ENCODE assay signal across 8 mouse cellular contexts in the genomic region with DNA sequence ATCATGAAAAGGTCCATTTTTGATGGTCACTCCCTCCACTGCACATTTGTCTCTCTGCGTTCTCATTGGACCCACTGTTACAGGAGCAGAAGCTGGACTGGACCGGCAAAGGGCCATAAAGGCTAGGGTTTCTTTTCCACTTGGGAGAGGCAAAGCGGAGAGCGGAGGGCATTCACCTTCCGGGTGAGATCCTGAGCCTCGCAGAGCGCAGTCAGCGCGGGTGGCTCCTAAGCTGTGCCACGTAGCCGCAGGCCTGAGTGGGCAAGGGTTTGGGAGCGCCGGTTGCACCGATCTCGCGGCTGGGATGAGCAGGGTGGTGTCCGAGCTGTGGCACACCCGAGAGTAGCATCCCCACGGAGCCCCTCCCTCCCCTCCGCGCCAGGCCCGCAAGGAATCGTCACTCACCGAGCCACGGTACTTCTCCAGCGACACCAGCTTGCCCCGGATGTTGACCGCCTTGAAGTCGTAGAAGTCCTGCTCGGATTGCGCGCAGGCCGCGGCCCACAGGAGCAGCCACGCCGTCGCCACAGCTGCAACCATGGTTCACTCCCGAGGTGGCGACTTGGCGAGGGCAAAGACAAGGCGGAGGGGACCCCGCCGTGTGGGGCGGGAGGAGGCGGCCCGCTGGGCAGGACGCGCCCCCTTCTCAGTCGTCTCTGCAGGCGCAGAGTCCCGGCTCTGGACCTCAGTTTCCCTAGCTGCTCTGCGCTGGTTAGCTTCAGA. TPM values are rescaled to one million over a fixed set of nuclear protein-coding genes. Genes with fewer than 3 reads are reported as not detected.
DNase-seq lines count a peak whose midpoint lies in the region; ATAC-seq and TF ChIP-seq lines count a peak whose summit lies in the region.

No protein-coding gene starts in this region.

- H3K27ac ChIP-seq in forebrain, embryonic 13.5 days = 0 out of 2 replicates have a peak overlapping the region, but pooled peaks have one; percentile 6
- peak overlapping the region; percentile 69 for H3K27ac ChIP-seq in heart, embryonic 16.5 days (ENCODE audit: low read length)
- peak overlapping the region; percentile 24 for H3K27ac ChIP-seq in liver, embryonic 16.5 days (ENCODE audit: low read length)
- peak overlapping the region; percentile 67 for H3K27ac ChIP-seq in neural tube, embryonic 14.5 days (ENCODE audit: low read depth, low read length)

- TF ChIP-seq CTCF in brain, embryonic 14.5 days (IDR thresholded peaks at IDR 0.05; ENCODE audit: borderline replicate concordance, extremely low read depth, insufficient read depth, insufficient read length) = no peak

- peak; percentile 55 for DNase-seq in 3T3-L1 (ENCODE audit: low read depth, low spot score)
- DNase-seq in brain, embryonic 14.5 days (ENCODE audit: low read depth) = peak; percentile 71
- peak; percentile 67 to 83 for DNase-seq in kidney, postnatal 25 days
- DNase-seq in testis, postnatal 10 days (ENCODE audit: low spot score) = peak; percentile 78

- peak overlapping the region; percentile 49 for H3K4me3 ChIP-seq in forebrain, embryonic 13.5 days
- H3K4me3 ChIP-seq in heart, embryonic 16.5 days (ENCODE audit: low read length) = peak overlapping the region; percentile 61
- H3K4me3 ChIP-seq in liver, embryonic 16.5 days (ENCODE audit: low read depth, low read length) = peak overlapping the region; percentile 54
- H3K4me3 ChIP-seq in neural tube, embryonic 14.5 days (ENCODE audit: low read depth, low read length) = peak overlapping the region; percentile 44

- H3K9ac ChIP-seq in forebrain, embryonic 13.5 days = peak overlapping the region; percentile 78
- H3K9ac ChIP-seq in heart, embryonic 16.5 days (ENCODE audit: low read length) = peak overlapping the region; percentile 85
- H3K9ac ChIP-seq in liver, embryonic 16.5 days (ENCODE audit: low read depth, low read length) = peak overlapping the region; percentile 52
- H3K9ac ChIP-seq in neural tube, embryonic 14.5 days (replicated peaks; ENCODE audit: low read depth, low read length) = peak overlapping the region; percentile 72

- peaks cover 19% of the 10 kb centered on the region for H3K4me1 ChIP-seq in forebrain, embryonic 13.5 days
- peaks cover 10% of the 10 kb centered on the region for H3K4me1 ChIP-seq in heart, embryonic 16.5 days (ENCODE audit: control insufficient read depth, insufficient read depth, low read length)
- H3K4me1 ChIP-seq in liver, embryonic 16.5 days (ENCODE audit: control insufficient read depth, low read depth, low read length) = no peaks in the 10 kb centered on the region; the same call in 1 of the 2 replicates
- H3K4me1 ChIP-seq in neural tube, embryonic 14.5 days (ENCODE audit: control insufficient read depth, insufficient read depth, low read length) = peaks cover 6% of the 10 kb centered on the region; the same call in 1 of the 2 replicates

- no peaks in the 10 kb centered on the region for H3K27me3 ChIP-seq in forebrain, embryonic 13.5 days
- H3K27me3 ChIP-seq in heart, embryonic 16.5 days (ENCODE audit: control insufficient read depth, insufficient read depth, low read length) = no peaks in the 10 kb centered on the region
- peaks cover 13% of the 10 kb centered on the region for H3K27me3 ChIP-seq in liver, embryonic 16.5 days (ENCODE audit: control insufficient read depth, insufficient read depth, low read depth, low read length)
- H3K27me3 ChIP-seq in neural tube, embryonic 14.5 days (ENCODE audit: control insufficient read depth, insufficient read depth, low read length) = no peaks in the 10 kb centered on the region

- WGBS in forebrain, embryonic 13.5 days = 2% methylated on average over 51 of the region's 52 CpGs
- WGBS in heart, embryonic 16.5 days = 3% methylated on average over 52 of the region's 52 CpGs
- WGBS in liver, embryonic 16.5 days (ENCODE audit: insufficient replicate concordance) = 4% methylated on average over 46 of the region's 52 CpGs
- WGBS in neural tube, embryonic 14.5 days = 1% methylated on average over 52 of the region's 52 CpGs

- peak overlapping the region; percentile 82 for H3K4me2 ChIP-seq in forebrain, embryonic 13.5 days
- peak overlapping the region; percentile 84 for H3K4me2 ChIP-seq in heart, embryonic 16.5 days (ENCODE audit: low read depth, low read length)
- H3K4me2 ChIP-seq in liver, embryonic 16.5 days (ENCODE audit: low read depth, low read length) = peak overlapping the region; percentile 62
- peak overlapping the region; percentile 83 for H3K4me2 ChIP-seq in neural tube, embryonic 14.5 days (ENCODE audit: low read depth, low read length)

- no peaks in the 10 kb centered on the region for H3K36me3 ChIP-seq in forebrain, embryonic 13.5 days (ENCODE audit: poor library complexity, severe bottlenecking)
- no peaks in the 10 kb centered on the region for H3K36me3 ChIP-seq in heart, embryonic 16.5 days (ENCODE audit: control insufficient read depth, insufficient read depth)
- H3K36me3 ChIP-seq in liver, embryonic 16.5 days (ENCODE audit: control insufficient read depth, insufficient read depth) = no peaks in the 10 kb centered on the region
- H3K36me3 ChIP-seq in neural tube, embryonic 14.5 days (ENCODE audit: control insufficient read depth, insufficient read depth, low read length) = no peaks in the 10 kb centered on the region

- TF ChIP-seq POLR2A in brain, embryonic 14.5 days (IDR thresholded peaks at IDR 0.05; ENCODE audit: borderline replicate concordance, extremely low read depth, insufficient read depth, insufficient read length, poor library complexity, severe bottlenecking) = no peak

- peak; percentile 80 for ATAC-seq in forebrain, embryonic 13.5 days
- peak; percentile 73 for ATAC-seq in heart, embryonic 16.5 days (replicated peaks; ENCODE audit: extremely low read depth, insufficient read depth, low FRiP score)
- no peak for ATAC-seq in liver, embryonic 16.5 days (ENCODE audit: low read depth)
- peak; percentile 85 for ATAC-seq in neural tube, embryonic 14.5 days (ENCODE audit: low read depth)

- H3K9me3 ChIP-seq in forebrain, embryonic 13.5 days (replicated peaks) = no peaks in the 10 kb centered on the region
- H3K9me3 ChIP-seq in heart, embryonic 16.5 days (replicated peaks; ENCODE audit: control insufficient read depth, low read length) = 0 out of 2 replicates have a peak, but pooled peaks cover 4% of the 10 kb centered on the region
- H3K9me3 ChIP-seq in liver, embryonic 16.5 days (replicated peaks; ENCODE audit: control insufficient read depth, low read length) = no peaks in the 10 kb centered on the region
- no peaks in the 10 kb centered on the region for H3K9me3 ChIP-seq in neural tube, embryonic 14.5 days (ENCODE audit: control insufficient read depth, low read length)

RNA-seq across cellular contexts. Expression of gene Gpx7, which starts 0.5 kb away (rescaled TPM):
- polyA plus RNA-seq in brain, embryonic 14.5 days (2012; rRNA removed) = 24.7 and 27.2 TPM in 2 replicates
- polyA plus RNA-seq in forebrain, embryonic 13.5 days (2015; fragmentation: Nextera tagmentation; extraction: Ambion mirVana) = 26.9 and 28.8 TPM in 2 replicates
- polyA plus RNA-seq in heart, embryonic 16.5 days (2015; fragmentation: Nextera tagmentation; extraction: Ambion mirVana) = 51.4 and 53.6 TPM in 2 replicates
- 9.5 and 10.4 TPM in 2 replicates for polyA plus RNA-seq in liver, embryonic 16.5 days (2015; fragmentation: Nextera tagmentation; extraction: Ambion mirVana)
- polyA plus RNA-seq in neural tube, embryonic 14.5 days (2014; fragmentation: Nextera tagmentation; extraction: Ambion mirVana) = 21.7 and 37.4 TPM in 2 replicates

RNA-seq across cellular contexts. Expression of gene Shisal2a, which starts 23.1 kb away (rescaled TPM):
- polyA plus RNA-seq in brain, embryonic 14.5 days (2012; rRNA removed) = 4.7 and 6.1 TPM in 2 replicates
- polyA plus RNA-seq in forebrain, embryonic 13.5 days (2015; fragmentation: Nextera tagmentation; extraction: Ambion mirVana) = 1.4 and 2.6 TPM in 2 replicates
- polyA plus RNA-seq in heart, embryonic 16.5 days (2015; fragmentation: Nextera tagmentation; extraction: Ambion mirVana) = 1.3 and 1.4 TPM in 2 replicates
- 0.15 and 0.16 TPM in 2 replicates for polyA plus RNA-seq in liver, embryonic 16.5 days (2015; fragmentation: Nextera tagmentation; extraction: Ambion mirVana)
- polyA plus RNA-seq in neural tube, embryonic 14.5 days (2014; fragmentation: Nextera tagmentation; extraction: Ambion mirVana) = 6.0 and 7.7 TPM in 2 replicates

RNA-seq across cellular contexts. Expression of gene Tut4, which starts 52.9 kb away (rescaled TPM):
- 158 and 180 TPM in 2 replicates for polyA plus RNA-seq in brain, embryonic 14.5 days (2012; rRNA removed)
- 89.3 and 91.5 TPM in 2 replicates for polyA plus RNA-seq in forebrain, embryonic 13.5 days (2015; fragmentation: Nextera tagmentation; extraction: Ambion mirVana)
- polyA plus RNA-seq in heart, embryonic 16.5 days (2015; fragmentation: Nextera tagmentation; extraction: Ambion mirVana) = 38.7 and 42.3 TPM in 2 replicates
- 17.1 and 17.9 TPM in 2 replicates for polyA plus RNA-seq in liver, embryonic 16.5 days (2015; fragmentation: Nextera tagmentation; extraction: Ambion mirVana)
- polyA plus RNA-seq in neural tube, embryonic 14.5 days (2014; fragmentation: Nextera tagmentation; extraction: Ambion mirVana) = 55.8 and 65.8 TPM in 2 replicates

Comparison
In these comparisons a context has a peak if more than half of its experiments do, and no peak if none do; other contexts are left out.
1. H3K27ac ChIP-seq: peak in every context shown above with its lines; median percentile 69 in heart, embryonic 16.5 days; 67 in neural tube, embryonic 14.5 days; 24 in liver, embryonic 16.5 days; 6 in forebrain, embryonic 13.5 days.